Mouse (Mus musculus) ES-Bruce4 (cell line): Measurements from ENCODE around the gene Rbpj. TPM values are rescaled to one million over a fixed set of nuclear protein-coding genes. Genes with fewer than 3 reads are reported as not detected.

ENCODE experiments used
- H3K27ac ChIP-seq: 2 replicates; pipeline ENCODE4 v1.5.1; 2012; ENCODE audit warnings: low read length, inconsistent platforms; ENCODE audit not compliant: insufficient read depth
- H3K27me3 ChIP-seq: 2 replicates; pipeline ENCODE4 v1.6.1; 2012; ENCODE audit warnings: mild to moderate bottlenecking, low read length, inconsistent platforms; ENCODE audit not compliant: control insufficient read depth, poor library complexity, insufficient read depth, severe bottlenecking
- H3K36me3 ChIP-seq: 2 replicates; pipeline ENCODE4 v1.6.1; 2012; ENCODE audit warnings: inconsistent platforms, mild to moderate bottlenecking, low read length, moderate library complexity; ENCODE audit not compliant: control insufficient read depth, poor library complexity, insufficient read depth, severe bottlenecking
- H3K4me1 ChIP-seq: one replicate; pipeline ENCODE4 v1.8.1; 2011; ENCODE audit warnings: low read length; ENCODE audit not compliant: control insufficient read depth, insufficient read depth
- H3K4me3 ChIP-seq: 2 replicates; pipeline ENCODE4 v1.5.1; 2011; ENCODE audit warnings: low read depth, mild to moderate bottlenecking, low read length
- H3K9ac ChIP-seq: 2 replicates; pipeline ENCODE4 v1.6.1; 2012; ENCODE audit warnings: low read depth, mild to moderate bottlenecking, inconsistent platforms; ENCODE audit not compliant: poor library complexity, severe bottlenecking
- H3K9me3 ChIP-seq: replicated peaks from 2 replicates; pipeline ENCODE4 v1.6.1; 2012; ENCODE audit warnings: mild to moderate bottlenecking, low read length, inconsistent platforms; ENCODE audit not compliant: control insufficient read depth, poor library complexity, insufficient read depth, severe bottlenecking
- CTCF ChIP-seq: IDR thresholded peaks from one replicate; pipeline ENCODE4 v1.8.1; 2011; ENCODE audit warnings: low read depth, low read length
- EP300 ChIP-seq: IDR thresholded peaks from 2 replicates; pipeline ENCODE4 v1.6.1; 2011; ENCODE audit warnings: low read depth, low read length; ENCODE audit not compliant: insufficient read depth
- POLR2A ChIP-seq: IDR thresholded peaks from one replicate; pipeline ENCODE4 v1.8.1; 2011; ENCODE audit warnings: low read length; ENCODE audit not compliant: insufficient read depth
- polyA plus RNA-seq: library from polyadenylated mRNA; stranded (reverse); fragments of >200 nt; gene quantifications from 2 replicates; pipeline ENCODE4 v1.2.4, GENCODE M21; 2011; ENCODE audit warnings: low read depth; ENCODE audit not compliant: missing spikeins, insufficient read depth, insufficient read length

Gene Rbpj
- 323 and 339 TPM in 2 replicates for polyA plus RNA-seq

DNA sequence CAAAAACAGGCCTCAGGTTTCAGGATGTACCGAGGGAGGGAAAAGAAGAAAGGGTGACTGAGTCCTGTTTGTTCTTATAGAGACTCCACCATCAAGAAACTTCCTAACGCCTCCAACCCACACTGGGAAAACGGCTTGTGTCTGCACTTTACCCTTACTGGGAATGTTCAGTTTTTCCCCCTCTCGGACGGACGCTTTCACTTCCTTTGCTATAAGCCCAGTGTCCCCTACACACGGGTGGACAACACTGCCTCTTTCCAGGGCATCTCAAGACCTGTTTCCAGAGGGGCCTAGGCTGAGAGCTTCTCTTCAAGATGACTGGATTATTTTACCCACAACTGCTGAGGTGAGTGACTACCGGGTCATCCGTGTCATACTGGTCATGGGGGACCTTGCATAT lies at the start of gene Rbpj:
Gene Rbpj, plus strand, starts transcription at position 270 of the 400 bp plus-strand sequence.
- H3K9ac ChIP-seq: peak within 1 kb of the TSS; percentile 57

DNA sequence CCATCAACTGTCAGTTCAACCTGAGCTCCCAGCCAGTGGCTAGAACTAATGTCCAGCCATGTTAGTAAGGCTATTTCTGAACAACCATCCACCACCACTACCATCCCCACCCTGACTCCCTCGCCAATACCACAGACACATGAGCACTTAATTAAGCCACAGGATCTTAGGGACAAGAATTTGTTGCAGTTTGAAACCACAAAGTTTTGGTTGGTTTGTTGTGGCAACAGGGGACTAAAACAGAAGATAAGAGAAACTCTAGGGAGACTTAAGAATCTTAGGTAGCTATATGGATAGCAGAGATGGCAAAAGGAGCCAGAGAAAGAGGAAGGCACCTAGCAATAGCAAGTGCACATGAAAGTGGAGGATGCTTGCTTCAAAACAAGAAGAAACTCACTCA lies 45.2 kb upstream of the Rbpj start:
- TF ChIP-seq EP300 (no peak), POLR2A (no peak), CTCF (no peak)
- Histone ChIP-seq H3K9ac (no peak overlapping the region), H3K4me3 (no peak overlapping the region), H3K27ac (no peak overlapping the region), H3K4me1 (no peaks in the 10 kb centered on the region), H3K27me3 (no peaks in the 10 kb centered on the region), H3K9me3 (no peaks in the 10 kb centered on the region), H3K36me3 (no peaks in the 10 kb centered on the region)

More for the DNA sequence above, at the start of gene Rbpj:
- Histone ChIP-seq H3K4me3 (peak within 1 kb of the TSS; percentile 16), H3K27me3 (no peaks in the 10 kb centered on the region), H3K4me1 (peaks cover 2% of the 10 kb centered on the region), H3K36me3 (no peaks in the 10 kb centered on the region), H3K27ac (peak within 1 kb of the TSS; percentile 95), H3K9me3 (no peaks in the 10 kb centered on the region)
- TF ChIP-seq POLR2A: no peak
- TF ChIP-seq EP300: no peak

DNA sequence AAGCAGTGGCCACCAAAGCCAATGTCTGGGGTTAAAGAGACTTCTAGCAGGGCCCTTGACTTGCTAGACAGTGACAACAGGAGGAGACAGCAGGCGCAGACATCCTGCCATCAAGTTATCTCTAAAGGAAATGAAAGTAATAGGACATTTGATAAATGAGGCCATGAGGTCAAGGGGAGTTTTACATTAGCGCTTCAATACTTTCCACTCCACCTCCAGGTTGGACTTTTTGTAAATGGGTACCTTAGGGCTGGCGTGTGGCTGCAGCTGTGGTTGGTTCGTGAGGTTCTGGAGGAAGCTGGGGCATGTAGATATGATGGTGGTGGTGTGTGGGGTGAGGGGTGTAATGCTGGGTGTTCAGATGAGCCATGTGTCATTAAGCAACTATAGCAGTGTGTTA lies 44.7 kb upstream of the Rbpj start:
- no peak overlapping the region for H3K4me3 ChIP-seq
- TF ChIP-seq EP300 (no peak), CTCF (no peak), POLR2A (no peak)

DNA sequence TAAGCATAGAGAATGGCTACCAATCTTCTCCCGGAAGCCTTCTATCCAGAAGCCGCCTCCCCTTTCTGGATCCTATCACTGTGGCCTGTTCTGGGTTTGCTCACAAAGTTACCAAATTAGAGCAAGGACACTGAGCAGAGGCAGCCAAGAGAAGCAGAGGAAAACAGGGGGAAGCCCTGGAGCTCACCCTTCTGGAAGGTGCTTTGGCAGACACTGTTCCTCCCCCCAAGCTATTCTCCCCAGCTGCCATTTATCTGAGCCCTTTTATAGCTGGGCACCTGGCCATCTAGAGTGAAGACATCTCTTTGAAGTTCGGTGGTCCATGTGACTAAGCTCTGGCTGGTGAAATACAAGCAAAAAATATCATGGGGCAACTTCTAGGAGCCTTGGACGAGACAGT lies 38.5 kb upstream of the Rbpj start:
- no peak for TF ChIP-seq EP300
- TF ChIP-seq CTCF: no peak
- TF ChIP-seq POLR2A: no peak
- no peaks in the 10 kb centered on the region for H3K9me3 ChIP-seq
- no peaks in the 10 kb centered on the region for H3K27me3 ChIP-seq
- no peak overlapping the region for H3K4me3 ChIP-seq
- no peaks in the 10 kb centered on the region for H3K4me1 ChIP-seq
- H3K36me3 ChIP-seq: no peaks in the 10 kb centered on the region
- no peak overlapping the region for H3K27ac ChIP-seq
- no peak overlapping the region for H3K9ac ChIP-seq

More for the DNA sequence above, 44.7 kb upstream of the Rbpj start:
- Histone ChIP-seq H3K27me3 (no peaks in the 10 kb centered on the region), H3K36me3 (no peaks in the 10 kb centered on the region), H3K27ac (no peak overlapping the region), H3K9me3 (no peaks in the 10 kb centered on the region), H3K9ac (no peak overlapping the region), H3K4me1 (no peaks in the 10 kb centered on the region)

DNA sequence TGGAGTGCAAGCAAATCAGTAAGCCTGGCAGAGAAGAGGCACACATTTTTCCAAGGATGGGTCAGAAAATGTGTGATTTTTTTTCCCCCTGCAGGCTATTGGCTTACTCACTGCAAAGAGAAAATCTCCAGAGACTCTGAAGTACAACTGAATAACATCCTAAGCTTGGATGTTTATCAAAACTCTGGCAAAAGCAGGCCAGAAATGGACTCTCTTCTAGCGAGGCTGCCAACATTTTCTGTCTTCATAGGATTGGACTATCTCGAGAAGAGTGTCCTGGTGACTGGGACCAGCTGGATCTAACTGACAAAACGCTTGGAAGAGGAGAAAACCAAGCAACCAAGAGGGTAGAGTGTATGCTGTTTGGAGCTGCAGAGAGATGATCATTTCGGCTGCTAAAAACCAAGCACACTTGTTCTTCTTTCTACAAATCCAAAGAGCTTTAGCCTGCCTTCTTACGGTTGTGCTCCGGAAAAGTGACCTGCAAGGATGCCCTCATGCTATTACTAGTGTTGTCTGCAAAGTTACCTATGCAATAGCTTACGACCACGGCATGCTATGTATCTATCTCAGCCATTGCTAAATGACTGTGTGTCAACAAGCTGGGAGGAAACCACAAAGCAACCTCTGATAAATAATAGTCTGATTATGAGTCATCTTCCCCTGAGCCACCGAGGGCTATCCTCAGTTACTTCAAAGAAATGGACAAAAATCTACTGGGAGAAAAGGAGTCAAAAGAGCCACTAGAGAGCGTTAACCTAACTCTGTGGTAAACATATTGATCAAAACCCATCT lies 36.1 kb upstream of the Rbpj start:
- H3K4me1 ChIP-seq: no peaks in the 10 kb centered on the region
- no peak for TF ChIP-seq EP300
- TF ChIP-seq CTCF: no peak
- no peak for TF ChIP-seq POLR2A
- no peaks in the 10 kb centered on the region for H3K27me3 ChIP-seq
- H3K27ac ChIP-seq: no peak overlapping the region
- H3K9me3 ChIP-seq: no peaks in the 10 kb centered on the region
- no peaks in the 10 kb centered on the region for H3K36me3 ChIP-seq
- H3K4me3 ChIP-seq: no peak overlapping the region
- no peak overlapping the region for H3K9ac ChIP-seq

DNA sequence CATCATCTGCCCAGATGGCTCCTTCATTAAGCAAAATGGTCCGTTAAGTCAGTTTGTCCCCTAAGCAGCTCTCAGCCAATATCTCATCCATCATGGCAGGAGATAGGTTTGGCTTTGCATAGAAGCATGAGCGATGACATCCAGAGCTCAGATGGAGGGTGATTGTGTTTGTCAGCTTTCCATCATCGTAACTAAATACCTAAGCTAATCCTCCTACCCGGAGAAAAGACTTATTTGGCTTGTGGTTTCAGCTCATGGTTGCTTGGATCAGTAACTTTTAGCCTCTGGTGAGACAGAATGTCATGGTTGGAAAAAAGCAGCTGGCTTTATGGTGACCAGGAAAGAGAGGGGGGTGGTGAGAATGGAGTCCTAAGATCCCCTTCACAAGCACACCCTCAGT lies 33.5 kb upstream of the Rbpj start:
- Histone ChIP-seq H3K27ac (no peak overlapping the region), H3K9ac (no peak overlapping the region), H3K9me3 (peaks cover 5% of the 10 kb centered on the region), H3K27me3 (no peaks in the 10 kb centered on the region), H3K4me3 (no peak overlapping the region), H3K4me1 (no peaks in the 10 kb centered on the region), H3K36me3 (no peaks in the 10 kb centered on the region)
- TF ChIP-seq CTCF (no peak), EP300 (no peak)
